Mouse (Mus musculus): ENCODE measurements around the gene Calhm5. TPM values are rescaled to one million over a fixed set of nuclear protein-coding genes. Genes with fewer than 3 reads are reported as not detected.

Gene Calhm5
- polyA plus RNA-seq, 1 experiment, result not detected

- Histone ChIP-seq H3K27ac (ENCODE audit: insufficient read depth, low read depth, low read length) (no peak overlapping the region), H3K4me3 (ENCODE audit: insufficient read depth, low read depth, low read length) (no peak overlapping the region), H3K4me1 (ENCODE audit: control insufficient read depth, insufficient read depth, low read length) (no peaks in the 10 kb centered on the region)
- TF ChIP-seq CTCF (IDR thresholded peaks at IDR 0.05; ENCODE audit: insufficient read depth, low read depth, low read length) (no peak), POLR2A (IDR thresholded peaks at IDR 0.05; ENCODE audit: insufficient read depth, low read depth, low read length) (no peak)
- 93% methylated on average over 2 of the region's 2 CpGs for WGBS
Measured at GRCm38 (mm10) chr10:34088515-34088914, 7.8 kb downstream of the Calhm5 start.

GRCm38 (mm10) chr10:34086514-34086913 lies 9.8 kb downstream of the Calhm5 start:
- no peak for TF ChIP-seq POLR2A (IDR thresholded peaks at IDR 0.05; ENCODE audit: insufficient read depth, low read depth, low read length)
- TF ChIP-seq CTCF (IDR thresholded peaks at IDR 0.05; ENCODE audit: insufficient read depth, low read depth, low read length), result no peak
- H3K4me1 ChIP-seq (ENCODE audit: control insufficient read depth, insufficient read depth, low read length), result no peaks in the 10 kb centered on the region
- no peak overlapping the region for H3K4me3 ChIP-seq (ENCODE audit: insufficient read depth, low read depth, low read length)
- WGBS, result 96% methylated on average over 1 of the region's 1 CpGs
- no peak overlapping the region for H3K27ac ChIP-seq (ENCODE audit: insufficient read depth, low read depth, low read length)

- TF ChIP-seq CTCF (IDR thresholded peaks at IDR 0.05; ENCODE audit: insufficient read depth, low read depth, low read length) (no peak), POLR2A (IDR thresholded peaks at IDR 0.05; ENCODE audit: insufficient read depth, low read depth, low read length) (no peak)
- Histone ChIP-seq H3K27ac (ENCODE audit: insufficient read depth, low read depth, low read length) (no peak overlapping the region), H3K4me1 (ENCODE audit: control insufficient read depth, insufficient read depth, low read length) (no peaks in the 10 kb centered on the region), H3K4me3 (ENCODE audit: insufficient read depth, low read depth, low read length) (no peak overlapping the region)
- WGBS, result 89% methylated on average over 5 of the region's 5 CpGs
Measured at GRCm38 (mm10) chr10:34074522-34075200, 21.7 kb downstream of the Calhm5 start.

- Histone ChIP-seq H3K27ac (ENCODE audit: insufficient read depth, low read depth, low read length) (no peak overlapping the region), H3K4me1 (ENCODE audit: control insufficient read depth, insufficient read depth, low read length) (no peaks in the 10 kb centered on the region), H3K4me3 (ENCODE audit: insufficient read depth, low read depth, low read length) (no peak overlapping the region)
- 36% methylated on average over 2 of the region's 2 CpGs for WGBS
- TF ChIP-seq CTCF (IDR thresholded peaks at IDR 0.05; ENCODE audit: insufficient read depth, low read depth, low read length), result no peak
- no peak for TF ChIP-seq POLR2A (IDR thresholded peaks at IDR 0.05; ENCODE audit: insufficient read depth, low read depth, low read length)
Measured at GRCm38 (mm10) chr10:34071650-34072049, 24.7 kb downstream of the Calhm5 start.

- H3K4me1 ChIP-seq (ENCODE audit: control insufficient read depth, insufficient read depth, low read length), result no peaks in the 10 kb centered on the region
- TF ChIP-seq POLR2A (IDR thresholded peaks at IDR 0.05; ENCODE audit: insufficient read depth, low read depth, low read length), result no peak
- TF ChIP-seq CTCF (IDR thresholded peaks at IDR 0.05; ENCODE audit: insufficient read depth, low read depth, low read length), result no peak
- no peak overlapping the region for H3K4me3 ChIP-seq (ENCODE audit: insufficient read depth, low read depth, low read length)
- WGBS, result 25% methylated on average over 5 of the region's 5 CpGs
- no peak overlapping the region for H3K27ac ChIP-seq (ENCODE audit: insufficient read depth, low read depth, low read length)
Measured at GRCm38 (mm10) chr10:34070999-34071492, 25.3 kb downstream of the Calhm5 start.

GRCm38 (mm10) chr10:34069606-34070005 lies 26.7 kb downstream of the Calhm5 start:
- TF ChIP-seq POLR2A (IDR thresholded peaks at IDR 0.05; ENCODE audit: insufficient read depth, low read depth, low read length) (no peak), CTCF (IDR thresholded peaks at IDR 0.05; ENCODE audit: insufficient read depth, low read depth, low read length) (no peak)
- 79% methylated on average over 1 of the region's 1 CpGs for WGBS

GRCm38 (mm10) chr10:34066591-34066990 lies 29.7 kb downstream of the Calhm5 start:
- 56% methylated on average over 3 of the region's 3 CpGs for WGBS
- no peaks in the 10 kb centered on the region for H3K4me1 ChIP-seq (ENCODE audit: control insufficient read depth, insufficient read depth, low read length)
- TF ChIP-seq POLR2A (IDR thresholded peaks at IDR 0.05; ENCODE audit: insufficient read depth, low read depth, low read length) (no peak), CTCF (IDR thresholded peaks at IDR 0.05; ENCODE audit: insufficient read depth, low read depth, low read length) (no peak)
- H3K4me3 ChIP-seq (ENCODE audit: insufficient read depth, low read depth, low read length), result no peak overlapping the region
- H3K27ac ChIP-seq (ENCODE audit: insufficient read depth, low read depth, low read length), result no peak overlapping the region

More at GRCm38 (mm10) chr10:34069606-34070005, 26.7 kb downstream of the Calhm5 start:
- no peak overlapping the region for H3K27ac ChIP-seq (ENCODE audit: insufficient read depth, low read depth, low read length)
- no peaks in the 10 kb centered on the region for H3K4me1 ChIP-seq (ENCODE audit: control insufficient read depth, insufficient read depth, low read length)
- no peak overlapping the region for H3K4me3 ChIP-seq (ENCODE audit: insufficient read depth, low read depth, low read length)

GRCm38 (mm10) chr10:34053987-34054386 lies 42.3 kb downstream of the Calhm5 start:
- 100% methylated on average over 2 of the region's 2 CpGs for WGBS
- Histone ChIP-seq H3K4me3 (ENCODE audit: insufficient read depth, low read depth, low read length) (no peak overlapping the region), H3K27ac (ENCODE audit: insufficient read depth, low read depth, low read length) (no peak overlapping the region), H3K4me1 (ENCODE audit: control insufficient read depth, insufficient read depth, low read length) (no peaks in the 10 kb centered on the region)
- TF ChIP-seq POLR2A (IDR thresholded peaks at IDR 0.05; ENCODE audit: insufficient read depth, low read depth, low read length) (no peak), CTCF (IDR thresholded peaks at IDR 0.05; ENCODE audit: insufficient read depth, low read depth, low read length) (no peak)

GRCm38 (mm10) chr10:34044210-34044609 lies 52.1 kb downstream of the Calhm5 start, which contains the start of gene Calhm4:
Gene Calhm4 (minus strand): TSS chr10:34044310.
- no peak for TF ChIP-seq CTCF (IDR thresholded peaks at IDR 0.05; ENCODE audit: insufficient read depth, low read depth, low read length)
- no peak for TF ChIP-seq POLR2A (IDR thresholded peaks at IDR 0.05; ENCODE audit: insufficient read depth, low read depth, low read length)
- no peak within 1 kb of the TSS for H3K27ac ChIP-seq (ENCODE audit: insufficient read depth, low read depth, low read length)
- WGBS, result 87% methylated on average over 5 of the region's 5 CpGs
- H3K4me1 ChIP-seq (ENCODE audit: control insufficient read depth, insufficient read depth, low read length), result no peaks in the 10 kb centered on the region
- no peak within 1 kb of the TSS for H3K4me3 ChIP-seq (ENCODE audit: insufficient read depth, low read depth, low read length)

Other genes starting within 250 kb of the Calhm5 start
- gene Sult3a1, start 238.8 kb downstream of the Calhm5 start, polyA plus RNA-seq (2012; ENCODE audit: insufficient read depth, insufficient read length, low replicate concordance, missing spikeins), result not detected in 2 replicates
- not detected in 2 replicates for gene Rsph4a, start 191.4 kb downstream of the Calhm5 start, polyA plus RNA-seq (2012; ENCODE audit: insufficient read depth, insufficient read length, low replicate concordance, missing spikeins)
- 240 TPM in 1 of 2 replicates, not detected in the other for gene Zup1, start 145.2 kb downstream of the Calhm5 start, polyA plus RNA-seq (2012; ENCODE audit: insufficient read depth, insufficient read length, low replicate concordance, missing spikeins)
- gene Rwdd1, start 76.9 kb downstream of the Calhm5 start, polyA plus RNA-seq (2012; ENCODE audit: insufficient read depth, insufficient read length, low replicate concordance, missing spikeins), result not detected in 2 replicates
- gene Trappc3l, start 58.9 kb downstream of the Calhm5 start, polyA plus RNA-seq (2012; ENCODE audit: insufficient read depth, insufficient read length, low replicate concordance, missing spikeins), result not detected in 2 replicates
- gene Calhm4, start 52.2 kb downstream of the Calhm5 start, polyA plus RNA-seq (2012; ENCODE audit: insufficient read depth, insufficient read length, low replicate concordance, missing spikeins), result not detected in 2 replicates
- gene Calhm6, start 31.5 kb upstream of the Calhm5 start, polyA plus RNA-seq (2012; ENCODE audit: insufficient read depth, insufficient read length, low replicate concordance, missing spikeins), result not detected in 2 replicates
- gene Dse, start 111.2 kb upstream of the Calhm5 start, polyA plus RNA-seq (2012; ENCODE audit: insufficient read depth, insufficient read length, low replicate concordance, missing spikeins), result not detected in 2 replicates
- gene Tspyl1, start 185.7 kb upstream of the Calhm5 start, polyA plus RNA-seq (2012; ENCODE audit: insufficient read depth, insufficient read length, low replicate concordance, missing spikeins), result not detected in 2 replicates
- gene Tspyl4, start 200.9 kb upstream of the Calhm5 start, polyA plus RNA-seq (2012; ENCODE audit: insufficient read depth, insufficient read length, low replicate concordance, missing spikeins), result 276 TPM in 1 of 2 replicates, not detected in the other